Mouse (Mus musculus) urinary bladder, postnatal 10 days (tissue): ENCODE data around the gene Cd80.

ENCODE experiments used
- DNase-seq: peaks from one replicate; pipeline ENCODE4 v3.0.0; 2022; ENCODE audit warnings: low spot score

The Cd80 gene

DNA sequence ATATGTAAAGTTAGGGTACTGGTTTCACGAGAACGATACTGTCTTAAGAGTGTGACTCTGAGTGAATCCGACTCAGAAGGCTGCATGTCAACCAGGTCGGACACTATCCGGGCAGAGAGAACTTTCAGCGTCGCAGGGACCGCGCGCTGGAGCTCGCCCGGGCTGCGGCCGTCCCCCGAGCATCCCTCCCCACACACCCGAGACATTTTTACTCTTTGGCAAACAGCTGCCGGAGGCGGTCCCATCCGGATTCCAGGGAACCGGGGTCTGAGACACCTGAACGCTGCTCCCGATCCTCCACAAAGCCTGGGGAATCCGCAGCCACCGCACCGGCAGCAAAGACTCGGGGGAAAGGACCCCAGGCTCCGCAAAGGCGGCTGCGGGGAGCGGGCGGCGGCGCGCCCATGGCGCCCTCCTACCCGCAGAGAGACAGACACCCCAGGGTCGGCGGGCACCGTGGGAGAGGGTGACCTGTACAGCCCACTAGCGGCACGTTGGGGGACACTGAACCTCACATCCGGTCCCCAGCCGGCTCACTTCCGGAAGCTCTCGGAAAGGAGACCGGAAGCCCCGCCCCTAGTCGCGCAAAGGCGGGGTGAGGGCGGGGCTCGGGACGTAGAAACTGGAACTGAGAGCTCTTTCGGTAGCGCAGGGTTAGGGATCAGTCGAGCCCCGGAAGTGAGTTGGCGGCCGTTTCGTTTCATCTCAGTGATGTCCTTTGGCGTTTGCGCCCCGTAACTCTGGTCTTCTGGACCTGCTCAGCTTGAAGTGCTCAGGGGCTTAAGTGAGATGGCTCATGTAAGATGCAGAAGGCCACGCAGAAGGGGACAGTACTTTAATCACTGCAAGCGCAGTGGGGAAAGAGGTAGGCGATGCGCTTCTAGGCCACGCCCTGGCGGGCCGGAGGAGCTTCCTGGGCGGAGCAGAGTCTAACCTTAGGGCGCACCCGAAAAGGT is 67.0 kb downstream of the Cd80 start, which contains the start of gene Timmdc1:
Timmdc1 (minus strand) TSS at position 535 of the 956 bp plus-strand sequence.
- DNase-seq = peak; percentile 77

DNA sequence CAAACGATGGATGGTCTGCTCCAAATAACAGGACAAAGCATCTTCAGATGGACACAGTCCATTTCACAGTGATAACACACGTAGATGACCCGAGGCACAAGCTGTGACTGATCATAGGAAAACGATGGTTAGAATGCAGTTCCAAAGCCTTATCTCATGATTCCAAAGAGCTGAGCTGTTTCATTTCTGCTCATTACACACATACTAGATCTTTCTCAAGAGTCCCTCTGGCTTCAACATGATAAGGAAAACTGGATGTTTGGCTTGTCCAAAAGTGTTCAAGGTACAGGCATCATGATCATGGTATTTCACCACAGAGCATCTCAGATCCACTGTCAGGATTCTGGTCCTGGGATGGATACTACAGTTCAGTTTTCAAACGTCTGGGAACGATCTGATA is 70.9 kb downstream of the Cd80 start:
- no peak for DNase-seq

DNA sequence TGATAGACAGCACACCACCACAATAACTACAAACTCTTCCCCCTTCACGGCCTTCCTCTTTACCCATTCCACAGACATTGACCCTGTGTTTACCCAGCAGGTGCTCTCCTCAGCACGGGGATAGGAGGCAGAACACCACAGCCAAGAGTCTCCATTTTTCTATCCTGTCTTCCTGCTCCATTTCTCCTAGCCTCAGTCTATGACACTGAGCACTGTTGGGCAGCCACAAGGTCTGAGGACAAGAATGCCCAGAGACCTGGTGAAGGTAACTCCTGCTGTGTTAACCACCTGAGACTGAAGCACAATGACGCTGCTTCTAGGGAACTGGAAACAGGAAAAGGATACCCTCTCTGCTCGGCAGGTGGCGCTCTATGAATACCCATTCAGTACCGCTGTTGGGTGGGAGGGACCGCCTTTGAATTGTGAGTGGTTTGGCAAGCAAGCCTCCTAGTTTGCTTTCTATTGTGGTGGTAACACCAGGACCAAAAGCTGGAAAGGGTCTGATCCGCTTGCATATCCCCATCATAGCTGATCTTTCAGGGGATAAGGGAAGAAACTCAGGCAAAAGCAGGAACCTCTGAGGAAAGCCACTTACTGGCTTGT is 81.3 kb downstream of the Cd80 start:
- DNase-seq = no peak

DNA sequence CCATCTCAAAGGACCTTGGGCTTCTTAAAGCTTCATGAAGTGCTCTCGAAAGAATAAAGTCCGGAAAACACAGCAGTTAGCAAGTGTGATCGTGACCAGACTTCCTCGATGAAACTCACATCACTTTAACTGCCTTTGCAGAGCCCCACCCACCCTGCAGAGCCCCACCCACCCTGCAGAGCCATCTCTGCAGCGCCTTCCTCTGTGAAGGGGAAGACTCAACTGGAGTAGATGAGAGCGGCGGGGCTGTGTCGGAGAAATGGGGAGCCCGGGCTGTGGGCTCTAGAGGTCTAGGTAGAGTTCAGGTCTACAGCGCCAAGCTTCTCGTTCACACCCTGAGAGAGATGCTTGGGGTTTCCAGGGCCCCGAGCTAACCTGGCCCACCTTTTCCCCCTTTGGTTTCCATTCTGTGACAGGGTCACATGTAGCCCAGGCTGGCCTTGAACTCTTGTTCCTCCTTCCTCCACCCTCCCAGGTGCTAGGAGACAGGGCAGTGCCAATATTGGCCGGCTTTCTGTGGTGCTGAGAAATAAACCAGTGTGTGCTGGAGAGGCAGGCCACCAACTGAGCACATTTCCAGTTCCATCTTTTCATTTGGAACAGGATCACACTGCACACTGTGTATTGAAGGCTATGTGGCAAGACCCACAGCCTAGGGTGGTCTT is 83.5 kb downstream of the Cd80 start:
- DNase-seq = no peak
